Mouse (Mus musculus) activated CD4-positive, CD25-positive, alpha-beta regulatory T cell, adult 4 months (primary cell): Measurements from ENCODE around the gene Clec16a. TPM values are rescaled to one million over a fixed set of nuclear protein-coding genes. Genes with fewer than 3 reads are reported as not detected.

Source experiments
- ATAC-seq: one replicate; pipeline ENCODE4 v1.8.0; 2017
- polyA plus RNA-seq, 2 experiments: library from polyadenylated mRNA; unstranded; fragments of 100-300 nt; shearing (Covaris generic); gene quantifications; one replicate each; pipeline ENCODE4 v1.2.1; 2017

Gene Clec16a
- polyA plus RNA-seq, 2 experiments from 2014 or later, result 7.0 to 7.8 TPM

- ATAC-seq, result no peak
Observed at GRCm38 (mm10) chr16:10723816-10724647, 178.9 kb downstream of the Clec16a start.

DNA sequence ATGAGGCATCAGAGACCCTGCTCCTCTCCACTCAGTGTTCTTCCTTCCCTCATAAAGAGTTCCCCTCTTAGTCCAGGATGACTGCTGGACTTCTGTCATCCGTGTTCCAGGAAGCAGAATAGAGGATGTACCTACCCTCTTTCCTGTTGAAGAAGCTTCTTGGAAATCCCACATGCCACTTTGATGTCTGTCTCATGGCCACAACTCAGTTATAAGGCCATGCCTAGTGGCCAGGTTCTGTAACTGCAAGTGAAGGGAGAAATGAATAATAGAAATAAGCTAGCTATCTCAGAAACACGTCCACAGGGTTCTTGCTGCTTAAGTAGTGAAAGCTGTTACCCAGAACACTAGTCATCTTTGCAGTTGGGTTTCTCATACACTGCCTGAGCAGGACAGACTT, 180.0 kb downstream of the Clec16a start:
- ATAC-seq, result peak; percentile 74

GRCm38 (mm10) chr16:10727630-10728029, 182.5 kb downstream of the Clec16a start:
- ATAC-seq, result no peak

- no peak for ATAC-seq
Observed at GRCm38 (mm10) chr16:10728886-10729285, 183.7 kb downstream of the Clec16a start.

DNA sequence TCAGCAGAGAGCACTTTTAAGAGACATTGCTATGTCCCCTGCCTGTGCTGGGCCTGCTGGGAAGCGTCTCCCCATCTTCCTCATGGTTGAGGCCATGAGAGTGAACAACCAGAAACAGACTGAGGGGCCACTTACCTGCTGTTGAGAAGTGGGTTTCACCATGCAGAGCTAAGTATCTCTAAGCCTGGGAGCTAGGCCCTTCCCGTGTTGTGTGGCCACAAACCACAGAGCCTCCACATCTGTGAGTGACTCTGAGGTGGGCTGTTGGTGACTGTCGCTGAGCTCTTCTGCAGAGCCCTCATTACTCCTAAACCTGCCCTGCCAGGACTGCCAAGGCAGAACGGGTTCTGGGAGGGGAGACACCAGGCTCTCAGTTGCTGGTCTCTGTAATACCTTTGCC, 185.8 kb downstream of the Clec16a start:
- no peak for ATAC-seq

DNA sequence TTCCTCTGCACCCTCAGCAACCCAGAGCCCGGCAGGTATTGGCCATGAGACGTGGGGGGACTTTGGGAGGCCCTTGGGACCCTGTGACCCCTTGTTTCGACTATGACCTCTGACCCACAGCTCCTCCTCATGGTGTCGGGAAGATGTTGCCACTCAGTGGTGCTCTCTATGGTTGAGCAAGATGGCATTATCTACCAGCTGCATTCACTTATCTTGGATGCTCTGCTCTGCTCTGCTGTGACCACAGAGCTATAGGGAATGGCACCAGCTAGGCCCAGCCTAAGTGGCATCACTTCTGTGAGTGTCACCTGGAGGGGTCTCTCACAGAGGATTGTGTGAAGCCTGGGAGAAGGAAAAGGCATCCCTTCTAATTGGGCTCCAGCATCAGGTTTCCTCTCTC, 186.6 kb downstream of the Clec16a start:
- no peak for ATAC-seq

DNA sequence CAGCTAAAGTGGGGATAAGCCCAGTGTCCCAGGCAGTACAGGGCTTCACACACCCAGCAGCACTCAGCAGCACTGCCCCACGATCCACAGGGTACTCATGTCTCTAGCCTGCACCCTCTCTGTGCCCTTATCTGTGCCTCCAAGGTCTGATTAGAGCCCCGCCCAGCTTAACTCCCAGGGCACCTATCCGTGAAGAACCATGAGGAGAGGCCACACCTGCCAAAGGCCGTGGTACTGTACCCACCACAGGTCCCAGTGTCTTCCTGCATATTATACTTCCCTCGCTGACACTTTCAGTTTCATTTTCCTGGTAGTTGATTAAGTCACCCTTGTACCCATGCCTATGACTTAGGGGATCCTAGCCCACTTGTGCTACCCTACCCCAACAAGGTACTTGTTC, 187.3 kb downstream of the Clec16a start:
- ATAC-seq, result peak; percentile 93

DNA sequence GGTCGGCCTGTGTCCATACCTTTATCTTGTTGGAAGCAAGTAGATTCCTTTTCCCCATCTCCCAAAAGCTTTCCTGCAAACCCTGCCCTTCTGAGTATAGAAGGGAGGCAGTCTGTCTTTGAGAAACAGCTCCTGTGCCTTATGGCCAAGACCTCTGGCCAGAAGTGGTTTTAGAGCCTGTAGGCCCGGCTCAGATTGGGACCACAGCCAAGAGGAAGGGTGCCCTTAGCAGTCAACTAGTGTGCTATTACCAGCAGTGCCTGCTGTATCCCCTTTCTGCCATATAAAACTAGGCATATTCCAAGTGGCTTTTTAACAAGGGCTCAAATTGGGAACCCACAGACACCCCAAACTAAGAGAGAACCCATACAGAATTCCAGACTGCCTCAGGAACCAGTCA, 190.6 kb downstream of the Clec16a start:
- no peak for ATAC-seq

GRCm38 (mm10) chr16:10736364-10736763, 191.2 kb downstream of the Clec16a start:
- no peak for ATAC-seq

DNA sequence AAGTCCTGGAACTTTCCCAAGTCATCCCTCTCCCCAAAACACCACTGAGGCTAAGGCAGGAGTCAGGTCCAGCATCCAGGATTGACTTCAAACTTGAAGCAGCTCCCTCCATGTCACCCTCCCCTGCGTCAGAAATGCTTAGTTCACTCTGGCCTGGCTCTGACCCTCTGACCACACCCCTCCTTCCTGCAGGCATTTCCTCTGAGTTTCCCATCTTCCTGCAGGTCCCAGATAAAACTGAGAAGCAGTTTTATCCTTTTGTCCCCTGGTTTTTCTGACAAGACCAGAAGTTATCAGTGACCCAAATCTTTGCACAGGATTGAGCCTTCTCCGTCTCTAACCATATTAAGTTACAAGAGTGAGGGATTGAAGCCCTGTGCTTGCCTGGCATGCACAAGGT, 192.4 kb downstream of the Clec16a start:
- ATAC-seq, result no peak

DNA sequence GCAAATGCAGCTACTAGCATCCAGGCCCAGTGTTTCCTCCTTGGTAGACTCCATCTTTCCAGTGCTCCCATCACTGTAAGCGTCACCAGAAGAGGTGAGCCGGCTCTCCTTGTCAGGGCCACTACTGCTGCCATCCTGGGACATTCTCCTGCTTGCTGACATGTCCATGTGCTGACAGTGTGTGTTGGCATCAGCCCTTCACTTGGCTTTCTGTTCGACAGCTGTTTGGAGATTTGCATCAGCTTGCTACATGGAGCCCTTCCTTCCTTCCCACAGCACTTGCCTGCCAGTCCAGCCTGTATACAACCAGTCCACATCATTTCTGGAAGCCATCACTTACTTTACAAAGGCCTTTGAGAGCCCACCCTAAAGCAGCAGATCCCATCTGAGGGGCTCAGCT, 193.7 kb downstream of the Clec16a start:
- no peak for ATAC-seq

- no peak for ATAC-seq
Observed at GRCm38 (mm10) chr16:10739854-10740398, 194.8 kb downstream of the Clec16a start.

DNA sequence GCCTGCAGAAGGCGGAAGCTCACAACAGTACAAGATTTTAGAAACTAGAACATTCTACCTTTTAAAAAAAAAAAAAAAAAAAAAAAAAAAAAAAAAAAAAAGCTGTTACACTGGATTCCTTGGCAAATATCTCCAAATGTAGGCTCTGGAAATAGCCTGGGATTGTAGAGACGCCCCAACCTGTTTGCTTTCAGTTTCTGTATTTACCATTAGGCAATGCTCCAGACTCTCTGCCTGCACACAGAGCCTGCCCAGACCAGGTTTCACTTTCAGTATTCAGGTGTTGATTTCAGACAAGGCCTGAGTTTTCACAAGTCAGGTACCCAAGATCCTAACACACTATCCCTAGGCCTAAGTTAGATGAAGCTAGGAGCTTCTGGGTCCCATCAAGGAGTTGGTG, 195.9 kb downstream of the Clec16a start:
- ATAC-seq, result peak; percentile 96

GRCm38 (mm10) chr16:10749226-10749625, 204.1 kb downstream of the Clec16a start:
- no peak for ATAC-seq

DNA sequence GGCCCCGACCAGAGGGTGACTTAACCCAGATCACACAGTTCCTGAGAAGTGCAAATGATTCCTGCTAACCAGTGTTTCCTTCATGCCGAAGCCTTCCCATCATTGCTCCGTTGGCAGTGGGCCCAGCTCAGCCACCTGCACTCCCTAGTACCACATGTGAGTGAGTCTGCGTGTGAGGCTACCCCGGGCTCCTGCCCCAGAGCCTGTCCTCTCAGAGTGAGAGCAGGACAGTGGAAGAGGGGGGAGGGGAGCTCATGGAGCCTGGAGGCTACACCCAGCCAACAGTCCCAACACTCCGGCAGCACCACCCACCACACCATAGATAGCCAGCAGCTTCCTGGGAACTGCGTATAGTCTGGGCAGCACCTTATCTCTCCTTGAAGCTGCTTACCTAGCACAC, 204.7 kb downstream of the Clec16a start:
- no peak for ATAC-seq

GRCm38 (mm10) chr16:10754521-10755296, 209.6 kb downstream of the Clec16a start:
- ATAC-seq, result no peak

GRCm38 (mm10) chr16:10756168-10756567, 211.0 kb downstream of the Clec16a start:
- no peak for ATAC-seq

- ATAC-seq, result no peak
Observed at GRCm38 (mm10) chr16:10761182-10761581, 216.0 kb downstream of the Clec16a start.

- ATAC-seq, result no peak
Observed at GRCm38 (mm10) chr16:10762569-10763180, 217.5 kb downstream of the Clec16a start.

DNA sequence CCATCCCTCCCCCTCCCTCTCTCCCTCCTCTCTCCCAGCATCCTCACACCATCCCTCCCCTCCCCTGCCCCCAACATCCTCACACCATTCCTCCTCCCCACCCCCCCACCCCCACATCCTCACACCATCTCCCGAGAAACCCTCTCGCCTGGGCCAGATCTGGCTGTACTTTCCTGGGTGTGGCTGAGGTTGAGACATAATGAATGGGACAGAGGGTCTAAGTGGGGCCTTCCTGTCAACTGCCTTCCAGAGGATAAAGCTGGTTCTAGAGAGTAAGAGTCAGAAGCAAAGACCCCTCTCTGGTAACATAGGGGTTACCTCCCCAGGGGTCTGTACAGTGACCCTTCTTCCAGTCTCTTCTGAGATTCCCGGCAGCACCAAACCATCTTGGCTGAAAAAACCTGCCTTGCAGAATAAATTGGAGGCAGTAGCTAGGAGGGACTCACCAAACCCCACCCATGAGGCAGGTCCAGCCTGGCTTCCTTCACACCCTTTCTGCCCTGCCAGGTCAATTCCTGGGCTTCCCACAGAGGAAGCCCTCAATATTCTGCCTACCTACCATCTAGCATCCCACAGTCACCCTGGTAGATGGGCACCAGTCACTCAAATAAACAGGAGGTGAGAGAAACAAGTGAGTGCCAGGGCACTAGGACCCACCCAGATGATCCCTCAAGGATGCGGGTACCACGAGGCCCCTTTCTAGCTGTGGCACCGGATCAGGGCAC, 218.6 kb downstream of the Clec16a start:
- ATAC-seq, result no peak

GRCm38 (mm10) chr16:10764323-10764722, 219.2 kb downstream of the Clec16a start:
- no peak for ATAC-seq

DNA sequence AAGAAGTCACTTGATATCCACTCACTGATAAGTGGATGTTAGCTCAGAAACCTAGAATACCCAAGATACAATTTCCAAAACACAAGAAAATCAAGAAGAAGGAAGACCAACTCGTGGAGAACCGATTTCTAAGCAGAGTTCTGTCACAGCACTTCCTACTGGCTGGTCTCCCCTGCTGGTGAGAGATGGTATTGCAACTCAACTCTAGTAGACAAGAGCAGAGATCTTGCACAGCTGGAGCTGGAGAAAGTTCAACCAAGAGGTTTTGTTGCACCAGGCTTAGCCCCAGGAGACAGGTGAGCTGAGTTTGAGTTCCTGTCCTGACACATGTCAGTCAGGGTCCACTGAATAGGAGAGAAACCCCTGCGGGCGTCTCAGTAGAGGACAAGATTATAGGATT, 222.0 kb downstream of the Clec16a start:
- ATAC-seq, result peak; percentile 12

DNA sequence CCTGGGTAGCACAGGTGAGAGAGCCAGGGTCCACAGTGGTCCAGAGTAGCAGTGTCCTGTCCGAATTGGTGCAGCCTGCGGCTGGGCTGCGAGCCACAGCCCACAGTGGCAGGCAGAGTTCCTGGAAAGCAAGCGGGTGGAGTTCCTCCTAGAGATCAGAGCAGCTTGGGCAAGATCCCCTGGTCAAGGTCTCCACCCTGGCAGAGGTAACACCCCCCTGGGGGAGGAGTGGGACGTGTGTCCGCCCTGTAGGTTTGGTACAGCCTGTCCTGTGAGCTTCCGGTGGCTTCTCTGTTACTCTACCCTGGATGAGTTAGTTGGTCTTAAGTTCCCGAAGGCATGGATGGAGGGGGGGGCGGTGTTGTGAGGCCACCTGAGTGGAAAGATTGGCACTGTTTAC, 223.7 kb downstream of the Clec16a start:
- no peak for ATAC-seq
